Mouse (Mus musculus) spleen, adult 12 weeks (tissue): ENCODE measurements around the gene Nifk.

Experiments
- DNase-seq: peaks from one replicate; pipeline ENCODE4 v3.0.0; 2022; ENCODE audit warnings: low spot score

Gene Nifk

DNA sequence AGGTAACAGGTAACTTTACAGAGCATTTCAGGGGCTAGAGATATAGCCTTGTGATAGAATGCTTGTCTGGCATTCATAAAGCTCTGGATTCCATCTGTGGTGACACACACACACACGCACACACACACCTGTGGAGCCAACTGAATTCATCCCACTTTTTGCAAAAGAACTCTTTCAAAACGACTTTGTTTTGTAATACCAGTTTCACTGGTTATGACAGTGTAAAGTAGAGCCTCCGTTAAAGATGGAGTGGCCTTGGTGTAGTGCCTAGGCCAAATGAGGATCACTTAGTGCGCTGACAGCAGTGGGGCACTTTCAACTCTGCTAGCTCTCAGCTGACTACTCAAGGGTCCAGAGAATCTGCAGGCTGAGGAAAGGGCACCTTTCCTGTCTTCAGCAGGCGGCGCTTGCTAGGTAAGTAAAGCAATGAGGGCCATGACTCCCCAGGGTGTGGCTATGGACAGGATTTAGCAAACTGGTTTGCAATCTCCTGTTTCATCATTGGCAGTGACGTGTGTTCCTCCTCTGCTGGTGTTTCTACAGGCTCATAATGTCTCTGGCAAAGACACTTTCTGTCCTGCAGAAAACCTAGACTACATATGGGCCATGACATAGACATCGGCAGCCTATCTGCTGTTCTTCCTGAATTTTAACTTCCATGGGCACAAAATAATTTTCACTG, 58.6 kb downstream of the Nifk start:
- DNase-seq: no peak
